Mouse (Mus musculus) ES-E14 (cell line): ENCODE results near the gene Glp1r.

Experiments used
- CHD2 ChIP-seq: IDR thresholded peaks from 2 replicates; pipeline ENCODE4 v1.6.1; 2014; ENCODE audit warnings: mild to moderate bottlenecking, low read depth, low read length, inconsistent platforms
- ZC3H11A ChIP-seq: IDR thresholded peaks from 2 replicates; pipeline ENCODE4 v1.6.1; 2012; ENCODE audit warnings: low read depth, mild to moderate bottlenecking, inconsistent platforms, low read length, borderline replicate concordance
- ZNF384 ChIP-seq: IDR thresholded peaks from 2 replicates; pipeline ENCODE4 v1.6.1; 2012; ENCODE audit warnings: low read depth, low read length, inconsistent platforms

- no peak for TF ChIP-seq ZC3H11A
- no peak for TF ChIP-seq CHD2
- no peak for TF ChIP-seq ZNF384
These were observed 27.3 kb upstream of the Glp1r start for GRCm38 (mm10) chr17:30874276-30874675.
